Mouse (Mus musculus): Measurements from ENCODE around the gene Nfkb2.
A peak's percentile ranks its signal among the peaks of the same experiment; 100 is the strongest.

- TF ChIP-seq CTCF (IDR thresholded peaks at IDR 0.05 in 2 of 3, conservative IDR thresholded peaks at IDR 0.05 in 1 of 3; ENCODE audit: control insufficient read depth in 1 of 3, insufficient read depth in 1 of 3, low read depth in 2 of 3, low read length in 3 of 3, poor library complexity in 1 of 3, severe bottlenecking in 1 of 3) (peak; percentile 96 to 97 (median 96)), KAT2A (conservative IDR thresholded peaks at IDR 0.05; ENCODE audit: low read depth, low read length) (peak; percentile 10; the same call in 1 of the 2 replicates), TCF12 (IDR thresholded peaks at IDR 0.05; ENCODE audit: low read depth, low read length) (no peak), POLR2A (IDR thresholded peaks at IDR 0.05; ENCODE audit: control insufficient read depth in 1 of 2, insufficient read depth in 1 of 2, low read depth in 1 of 2, low read length in 2 of 2, poor library complexity in 1 of 2) (peak; percentile 62 to 77; a peak in 3 of 4 replicates), MYC (IDR thresholded peaks at IDR 0.05; ENCODE audit: low read depth, low read length) (no peak; the same call in 1 of the 2 replicates), MXI1 (IDR thresholded peaks at IDR 0.05; ENCODE audit: low read depth, low read length) (no peak; the same call in 1 of the 2 replicates), MAFK (IDR thresholded peaks at IDR 0.05; ENCODE audit: borderline replicate concordance, low read depth, low read length) (no peak), ZC3H11A (IDR thresholded peaks at IDR 0.05; ENCODE audit: low read depth, low read length) (peak; percentile 61; the same call in 1 of the 2 replicates), RCOR1 (IDR thresholded peaks at IDR 0.05; ENCODE audit: low read depth, low read length) (peak; percentile 59; the same call in 1 of the 2 replicates), MAX (IDR thresholded peaks at IDR 0.05; ENCODE audit: low read length) (no peak; the same call in 1 of the 2 replicates), MYB (IDR thresholded peaks at IDR 0.05; ENCODE audit: low read depth, low read length) (no peak), CHD2 (IDR thresholded peaks at IDR 0.05; ENCODE audit: low read length) (peak; percentile 70), ELF1 (IDR thresholded peaks at IDR 0.05; ENCODE audit: low read depth, low read length) (peak; percentile 81), ZNF384 (IDR thresholded peaks at IDR 0.05; ENCODE audit: low read depth, low read length) (no peak)
These were observed at the start of gene Nfkb2 for GRCm38 (mm10) chr19:46304216-46304841.

Data from MEL (cell line).